9 mouse cellular contexts compared by ENCODE assay signal in the genomic region with DNA sequence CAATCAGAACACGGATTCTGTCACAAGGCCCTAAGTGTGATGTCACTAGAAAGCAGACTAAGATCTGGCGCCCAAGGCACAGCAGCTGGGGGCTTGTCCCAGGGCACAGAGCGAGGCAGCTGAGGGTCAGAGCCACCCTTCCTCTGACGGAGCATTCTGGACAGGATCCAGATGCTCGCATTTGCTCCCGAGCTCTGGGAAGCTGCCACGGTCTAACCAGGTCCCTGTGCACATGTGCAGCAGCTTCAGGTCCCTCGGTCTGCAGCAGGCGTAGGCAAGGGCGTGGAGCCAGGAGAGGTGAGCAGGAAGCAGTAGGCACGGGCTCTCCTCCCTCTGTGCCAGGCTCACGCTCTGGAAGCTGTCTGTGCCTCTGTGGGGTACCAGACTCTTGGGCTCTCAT.
A peak's percentile ranks its signal among the peaks of the same experiment; 100 is the strongest.
DNase-seq lines count a peak whose midpoint lies in the region; ATAC-seq and TF ChIP-seq lines count a peak whose summit lies in the region.
"Had no signal": no experiment of that assay in that cellular context is flagged by ENCODE, and none has a peak within 500 bp of the region (broad histone marks: within the 10 kb centered on the region; RNA-seq: fewer than 3 reads in every experiment).

No protein-coding gene starts in this region.

- no peaks in the 10 kb centered on the region for H3K36me3 ChIP-seq in heart, embryonic 11.5 days (ENCODE audit: control insufficient read depth, insufficient read depth, low read length)
- peaks cover 38% of the 10 kb centered on the region for H3K36me3 ChIP-seq in midbrain, embryonic 14.5 days (ENCODE audit: control insufficient read depth, insufficient read depth, low read length)
- H3K36me3 ChIP-seq in midbrain, embryonic 13.5 days = peaks cover 57% of the 10 kb centered on the region
- no peaks in the 10 kb centered on the region for H3K36me3 ChIP-seq in myocyte (ENCODE audit: control insufficient read depth, insufficient read depth)

- no peaks in the 10 kb centered on the region for H3K9me3 ChIP-seq in heart, embryonic 11.5 days (replicated peaks; ENCODE audit: control insufficient read depth, low read length)
- H3K9me3 ChIP-seq in midbrain, embryonic 14.5 days (ENCODE audit: control insufficient read depth, low read length) = no peaks in the 10 kb centered on the region
- no peaks in the 10 kb centered on the region for H3K9me3 ChIP-seq in midbrain, embryonic 13.5 days

- DNase-seq in adrenal gland, postnatal 10 days = peak; percentile 47
- no peak for DNase-seq in adrenal gland, postnatal 25 days
- peak; percentile 58 to 63 for DNase-seq in heart, postnatal 10 days
- peak; percentile 23 for DNase-seq in midbrain, embryonic 14.5 days
- DNase-seq in frontal cortex, adult 2 months (ENCODE audit: extremely low spot score in 1 of 2, low spot score in 1 of 2) = no peak

- TF ChIP-seq POLR2A in myocyte (IDR thresholded peaks at IDR 0.05; ENCODE audit: insufficient read length, low read depth) = no peak

- WGBS in heart, embryonic 11.5 days (ENCODE audit: insufficient replicate concordance) = 67% methylated on average over 12 of the region's 12 CpGs
- 76% methylated on average over 12 of the region's 12 CpGs for WGBS in midbrain, embryonic 14.5 days
- WGBS in midbrain, embryonic 13.5 days = 81% methylated on average over 12 of the region's 12 CpGs

- no peaks in the 10 kb centered on the region for H3K79me2 ChIP-seq in myocyte (ENCODE audit: control insufficient read depth, insufficient read depth)

- no peak overlapping the region for H3K27ac ChIP-seq in heart, embryonic 11.5 days (ENCODE audit: low read depth, low read length)
- no peak overlapping the region for H3K27ac ChIP-seq in midbrain, embryonic 14.5 days (replicated peaks; ENCODE audit: low read depth, low read length)
- H3K27ac ChIP-seq in midbrain, embryonic 13.5 days = no peak overlapping the region
- H3K27ac ChIP-seq: left cerebral cortex, adult 2 months had no signal

- no peak overlapping the region for H3ac ChIP-seq in myocyte (ENCODE audit: control insufficient read depth, insufficient read length)

- intact Hi-C loops in heart, postnatal 10 days (cut with DNase I) = no loop called here

- H3K4me2 ChIP-seq in heart, embryonic 11.5 days = no peak overlapping the region
- H3K4me2 ChIP-seq in midbrain, embryonic 14.5 days (ENCODE audit: low read length) = no peak overlapping the region
- no peak overlapping the region for H3K4me2 ChIP-seq in midbrain, embryonic 13.5 days (replicated peaks)
- no peak overlapping the region for H3K4me2 ChIP-seq in myocyte (ENCODE audit: low read depth)

- H3K4me3 ChIP-seq in heart, embryonic 11.5 days (ENCODE audit: low read depth, low read length) = no peak overlapping the region
- H3K4me3 ChIP-seq in midbrain, embryonic 14.5 days (replicated peaks; ENCODE audit: low read depth, low read length) = no peak overlapping the region
- no peak overlapping the region for H3K4me3 ChIP-seq in midbrain, embryonic 13.5 days (replicated peaks)
- H3K4me3 ChIP-seq in myocyte = no peak overlapping the region
- H3K4me3 ChIP-seq: left cerebral cortex, adult 2 months had no signal

- no peak overlapping the region for H3K9ac ChIP-seq in heart, embryonic 11.5 days (ENCODE audit: low read depth, low read length)
- H3K9ac ChIP-seq in midbrain, embryonic 14.5 days (replicated peaks; ENCODE audit: low read length) = no peak overlapping the region
- no peak overlapping the region for H3K9ac ChIP-seq in midbrain, embryonic 13.5 days (replicated peaks)

- no peak for ATAC-seq in heart, embryonic 11.5 days (replicated peaks; ENCODE audit: insufficient number of reproducible peaks, low FRiP score, low TSS enrichment)
- ATAC-seq in midbrain, embryonic 14.5 days (ENCODE audit: low FRiP score, low TSS enrichment) = no peak
- no peak for ATAC-seq in midbrain, embryonic 13.5 days

- H3K27me3 ChIP-seq in heart, embryonic 11.5 days (ENCODE audit: control insufficient read depth, insufficient read depth, low read length) = no peaks in the 10 kb centered on the region
- H3K27me3 ChIP-seq in midbrain, embryonic 14.5 days (ENCODE audit: control insufficient read depth, insufficient read depth, low read length) = no peaks in the 10 kb centered on the region
- no peaks in the 10 kb centered on the region for H3K27me3 ChIP-seq in midbrain, embryonic 13.5 days
- H3K27me3 ChIP-seq in myocyte (ENCODE audit: control insufficient read depth, insufficient read depth, insufficient read length) = peaks cover 3% of the 10 kb centered on the region

- peaks cover 5% of the 10 kb centered on the region; the same call in 1 of the 2 replicates for H3K4me1 ChIP-seq in heart, embryonic 11.5 days (ENCODE audit: control insufficient read depth, insufficient read depth, low read length)
- no peaks in the 10 kb centered on the region for H3K4me1 ChIP-seq in midbrain, embryonic 14.5 days (ENCODE audit: control insufficient read depth, insufficient read depth, low read length)
- H3K4me1 ChIP-seq in midbrain, embryonic 13.5 days (replicated peaks) = peaks cover 9% of the 10 kb centered on the region

TF ChIP-seq in myocyte, 11 proteins besides CTCF, POLR2A, EP300 and RAD21:
- TF ChIP-seq MAX (IDR thresholded peaks at IDR 0.05; ENCODE audit: low read depth) (no peak), REST (IDR thresholded peaks at IDR 0.05; ENCODE audit: insufficient read depth, insufficient read length) (no peak), MYOG (IDR thresholded peaks at IDR 0.05; ENCODE audit: control insufficient read depth in 1 of 3, insufficient read depth in 1 of 3, insufficient read length in 2 of 3, low read depth in 2 of 3) (peak; percentile 25 to 79 (median 61)), MYOD1 (IDR thresholded peaks at IDR 0.05; ENCODE audit: control insufficient read depth in 1 of 3, insufficient read length in 2 of 3, low read depth in 2 of 3) (peak in 2 of 3 experiments; percentile 47 to 60)

Comparison
In these comparisons a context has a peak if more than half of its experiments do, and no peak if none do; other contexts are left out.
1. DNase-seq: peak in adrenal gland, postnatal 10 days (single experiment), heart, postnatal 10 days (2 of 2) and midbrain, embryonic 14.5 days (single experiment); none in adrenal gland, postnatal 25 days (single experiment) and frontal cortex, adult 2 months (0 of 2).